Mouse (Mus musculus): ENCODE data around the gene Csf2rb.

DNA sequence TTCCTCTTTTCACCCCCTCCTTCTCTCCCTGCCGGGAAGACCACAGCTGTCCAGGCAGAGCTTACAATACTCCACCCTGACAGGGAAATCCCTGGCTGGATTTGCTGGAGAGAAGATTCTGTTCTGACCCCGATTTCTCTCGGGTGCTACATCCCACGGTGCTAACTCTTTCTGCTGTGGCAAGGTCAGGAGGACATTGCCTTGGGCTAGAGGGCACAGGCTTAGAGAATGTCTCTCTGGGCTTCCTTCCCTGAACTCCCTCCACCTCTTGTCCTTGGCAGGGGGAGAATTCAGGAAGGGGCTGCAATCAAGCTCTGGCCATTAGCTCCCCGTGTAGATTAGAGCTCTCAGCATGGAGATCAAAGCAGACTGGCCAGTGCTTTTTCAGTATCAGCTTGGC lies 15.7 kb upstream of the Csf2rb start:
- no peak for TF ChIP-seq GATA1 (IDR thresholded peaks at IDR 0.05; ENCODE audit: borderline replicate concordance, low read length)
- TF ChIP-seq FLI1 (IDR thresholded peaks at IDR 0.05; ENCODE audit: low read length): no peak
